Mouse (Mus musculus): ENCODE results near the gene Ptk6. TPM values are rescaled to one million over a fixed set of nuclear protein-coding genes. Genes with fewer than 3 reads are reported as not detected.

Ptk6 gene
- polyA plus RNA-seq, 1 experiment from 2014 or later = 1.9 TPM

GRCm38 (mm10) chr2:181213021-181213445 lies 10.4 kb upstream of the Ptk6 start, which contains the start of gene Srms:
Srms (minus strand) TSS chr2:181213185.
- Histone ChIP-seq H3K27ac (ENCODE audit: low read depth, low read length) (no peak within 1 kb of the TSS), H3K4me3 (ENCODE audit: low read depth, low read length) (peak within 1 kb of the TSS; percentile 29), H3K27me3 (replicated peaks; ENCODE audit: control insufficient read depth, insufficient read depth, low read length) (peaks cover 14% of the 10 kb centered on the region), H3K36me3 (ENCODE audit: control insufficient read depth, insufficient read depth) (no peaks in the 10 kb centered on the region), H3K9me3 (ENCODE audit: control insufficient read depth) (no peaks in the 10 kb centered on the region), H3K4me1 (replicated peaks; ENCODE audit: control insufficient read depth, insufficient read depth, low read length) (no peaks in the 10 kb centered on the region), H3K9ac (ENCODE audit: low read depth, low read length) (0 out of 2 replicates have a peak within 1 kb of the TSS, but pooled peaks have one; percentile 5), H3K4me2 (replicated peaks; ENCODE audit: low read depth) (peak within 1 kb of the TSS; percentile 67)
- WGBS = 2% methylated on average over 17 of the region's 17 CpGs
- ATAC-seq = peak; percentile 62
- TF ChIP-seq CTCF (IDR thresholded peaks at IDR 0.05; ENCODE audit: low read depth) = no peak

- Histone ChIP-seq H3K4me1 (replicated peaks; ENCODE audit: control insufficient read depth, insufficient read depth, low read length) (no peaks in the 10 kb centered on the region), H3K27me3 (replicated peaks; ENCODE audit: control insufficient read depth, insufficient read depth, low read length) (peaks cover 14% of the 10 kb centered on the region), H3K4me3 (ENCODE audit: low read depth, low read length) (peak overlapping the region; percentile 29), H3K27ac (ENCODE audit: low read depth, low read length) (no peak overlapping the region), H3K9ac (ENCODE audit: low read depth, low read length) (0 out of 2 replicates have a peak overlapping the region, but pooled peaks have one; percentile 5), H3K4me2 (replicated peaks; ENCODE audit: low read depth) (peak overlapping the region; percentile 67), H3K36me3 (ENCODE audit: control insufficient read depth, insufficient read depth) (no peaks in the 10 kb centered on the region), H3K9me3 (ENCODE audit: control insufficient read depth) (no peaks in the 10 kb centered on the region)
- 0 out of 2 replicates have a peak, but pooled peaks have one; percentile 15 for ATAC-seq
- TF ChIP-seq CTCF (IDR thresholded peaks at IDR 0.05; ENCODE audit: low read depth) = no peak
- WGBS = 3% methylated on average over 34 of the region's 34 CpGs
These were observed 9.9 kb upstream of the Ptk6 start for GRCm38 (mm10) chr2:181212389-181213020.

GRCm38 (mm10) chr2:181206118-181206517 lies 3.5 kb upstream of the Ptk6 start:
- no peaks in the 10 kb centered on the region for H3K36me3 ChIP-seq (ENCODE audit: control insufficient read depth, insufficient read depth)
- H3K4me3 ChIP-seq (ENCODE audit: low read depth, low read length) = no peak overlapping the region
- no peak overlapping the region for H3K27ac ChIP-seq (ENCODE audit: low read depth, low read length)
- no peak for TF ChIP-seq CTCF (IDR thresholded peaks at IDR 0.05; ENCODE audit: low read depth)
- no peak for ATAC-seq
- peaks cover 7% of the 10 kb centered on the region; the same call in 1 of the 2 replicates for H3K4me1 ChIP-seq (replicated peaks; ENCODE audit: control insufficient read depth, insufficient read depth, low read length)
- H3K4me2 ChIP-seq (replicated peaks; ENCODE audit: low read depth) = no peak overlapping the region
- H3K9ac ChIP-seq (ENCODE audit: low read depth, low read length) = no peak overlapping the region
- no peaks in the 10 kb centered on the region for H3K9me3 ChIP-seq (ENCODE audit: control insufficient read depth)
- 52% methylated on average over 9 of the region's 9 CpGs for WGBS
- no peaks in the 10 kb centered on the region for H3K27me3 ChIP-seq (replicated peaks; ENCODE audit: control insufficient read depth, insufficient read depth, low read length)

- WGBS = 79% methylated on average over 5 of the region's 5 CpGs
- no peak overlapping the region for H3K27ac ChIP-seq (ENCODE audit: low read depth, low read length)
- peaks cover 7% of the 10 kb centered on the region; the same call in 1 of the 2 replicates for H3K4me1 ChIP-seq (replicated peaks; ENCODE audit: control insufficient read depth, insufficient read depth, low read length)
- no peaks in the 10 kb centered on the region for H3K36me3 ChIP-seq (ENCODE audit: control insufficient read depth, insufficient read depth)
- no peaks in the 10 kb centered on the region for H3K9me3 ChIP-seq (ENCODE audit: control insufficient read depth)
- no peaks in the 10 kb centered on the region for H3K27me3 ChIP-seq (replicated peaks; ENCODE audit: control insufficient read depth, insufficient read depth, low read length)
- no peak for ATAC-seq
- no peak for TF ChIP-seq CTCF (IDR thresholded peaks at IDR 0.05; ENCODE audit: low read depth)
- H3K4me3 ChIP-seq (ENCODE audit: low read depth, low read length) = no peak overlapping the region
- no peak overlapping the region for H3K9ac ChIP-seq (ENCODE audit: low read depth, low read length)
- no peak overlapping the region for H3K4me2 ChIP-seq (replicated peaks; ENCODE audit: low read depth)
These were observed 3.1 kb upstream of the Ptk6 start for GRCm38 (mm10) chr2:181205678-181206077.

- WGBS = 39% methylated on average over 6 of the region's 6 CpGs
- Histone ChIP-seq H3K4me1 (replicated peaks; ENCODE audit: control insufficient read depth, insufficient read depth, low read length) (peaks cover 7% of the 10 kb centered on the region; the same call in 1 of the 2 replicates), H3K27ac (ENCODE audit: low read depth, low read length) (peak overlapping the region; percentile 70), H3K4me3 (ENCODE audit: low read depth, low read length) (no peak overlapping the region), H3K9me3 (ENCODE audit: control insufficient read depth) (no peaks in the 10 kb centered on the region), H3K27me3 (replicated peaks; ENCODE audit: control insufficient read depth, insufficient read depth, low read length) (no peaks in the 10 kb centered on the region), H3K36me3 (ENCODE audit: control insufficient read depth, insufficient read depth) (no peaks in the 10 kb centered on the region), H3K9ac (ENCODE audit: low read depth, low read length) (no peak overlapping the region), H3K4me2 (replicated peaks; ENCODE audit: low read depth) (peak overlapping the region; percentile 43; the same call in 1 of the 2 replicates)
- peak; percentile 87 for ATAC-seq
- no peak for TF ChIP-seq CTCF (IDR thresholded peaks at IDR 0.05; ENCODE audit: low read depth)
These were observed 297 bp upstream of the Ptk6 start for GRCm38 (mm10) chr2:181202886-181203285.

- no peak overlapping the region for H3K4me3 ChIP-seq (ENCODE audit: low read depth, low read length)
These were observed 983 bp downstream of the Ptk6 start for GRCm38 (mm10) chr2:181201606-181202005.

More at GRCm38 (mm10) chr2:181201606-181202005, 983 bp downstream of the Ptk6 start:
- ATAC-seq = no peak
- no peak for TF ChIP-seq CTCF (IDR thresholded peaks at IDR 0.05; ENCODE audit: low read depth)
- Histone ChIP-seq H3K4me1 (replicated peaks; ENCODE audit: control insufficient read depth, insufficient read depth, low read length) (peaks cover 11% of the 10 kb centered on the region; the same call in 1 of the 2 replicates), H3K9me3 (ENCODE audit: control insufficient read depth) (no peaks in the 10 kb centered on the region), H3K27ac (ENCODE audit: low read depth, low read length) (0 out of 2 replicates have a peak overlapping the region, but pooled peaks have one; percentile 70), H3K9ac (ENCODE audit: low read depth, low read length) (no peak overlapping the region), H3K4me2 (replicated peaks; ENCODE audit: low read depth) (peak overlapping the region; percentile 43; the same call in 1 of the 2 replicates), H3K27me3 (replicated peaks; ENCODE audit: control insufficient read depth, insufficient read depth, low read length) (no peaks in the 10 kb centered on the region), H3K36me3 (ENCODE audit: control insufficient read depth, insufficient read depth) (no peaks in the 10 kb centered on the region)
- 50% methylated on average over 3 of the region's 3 CpGs for WGBS

Measured in intestine, postnatal 0 days (tissue).